Mouse (Mus musculus) myocyte (in vitro differentiated cells): ENCODE measurements around the gene Ccdc73.
"Not testable (repeated sequence)": the region's sequence is repeated elsewhere in the genome, so short reads cannot be mapped to it uniquely, and the experiment has no call there.

ENCODE experiments used
- CEBPB ChIP-seq: IDR thresholded peaks from 2 replicates; pipeline ENCODE4 v1.6.1; 2011; ENCODE audit warnings: mild to moderate bottlenecking, moderate library complexity; ENCODE audit not compliant: poor library complexity, insufficient read depth, severe bottlenecking
- E2F4 ChIP-seq: IDR thresholded peaks from one replicate; pipeline ENCODE4 v1.6.1; 2011; ENCODE audit warnings: mild to moderate bottlenecking, control low read depth, moderate library complexity; ENCODE audit not compliant: insufficient read depth
- MAX ChIP-seq: IDR thresholded peaks from one replicate; pipeline ENCODE4 v1.6.1; 2011; ENCODE audit warnings: low read depth, mild to moderate bottlenecking, control low read depth
- MYOD1 ChIP-seq, 3 experiments: IDR thresholded peaks; one replicate each; pipeline ENCODE4 v1.6.1; 2011; ENCODE audit warnings: control low read depth in 2 of 3, low read depth in 2 of 3, mild to moderate bottlenecking in 2 of 3, moderate library complexity in 1 of 3; ENCODE audit not compliant: insufficient read length in 2 of 3, control insufficient read depth in 1 of 3
- MYOG ChIP-seq, 3 experiments: IDR thresholded peaks; one replicate each; pipeline ENCODE4 v1.6.1; 2011; ENCODE audit warnings: control low read depth in 2 of 3, low read depth in 2 of 3, mild to moderate bottlenecking in 2 of 3; ENCODE audit not compliant: insufficient read length in 2 of 3, control insufficient read depth in 1 of 3, insufficient read depth in 1 of 3
- POLR2A ChIP-seq: IDR thresholded peaks from one replicate; pipeline ENCODE4 v1.6.1; 2011; ENCODE audit warnings: low read depth, mild to moderate bottlenecking, control low read depth, moderate library complexity; ENCODE audit not compliant: insufficient read length
- POLR2AphosphoS2 ChIP-seq: IDR thresholded peaks from one replicate; pipeline ENCODE4 v1.6.1; 2011; ENCODE audit warnings: low read depth, control low read depth; ENCODE audit not compliant: insufficient read length
- SRF ChIP-seq: IDR thresholded peaks from one replicate; pipeline ENCODE4 v1.6.1; 2011; ENCODE audit warnings: low read depth; ENCODE audit not compliant: control insufficient read depth, insufficient read length
- TCF12 ChIP-seq: IDR thresholded peaks from one replicate; pipeline ENCODE4 v1.6.1; 2011; ENCODE audit warnings: mild to moderate bottlenecking, control low read depth; ENCODE audit not compliant: poor library complexity, insufficient read depth, severe bottlenecking
- TCF3 ChIP-seq: IDR thresholded peaks from one replicate; pipeline ENCODE4 v1.6.1; 2011; ENCODE audit warnings: low read depth, control low read depth; ENCODE audit not compliant: insufficient read length
- USF1 ChIP-seq: IDR thresholded peaks from one replicate; pipeline ENCODE4 v1.6.1; 2011; ENCODE audit warnings: low read depth, mild to moderate bottlenecking, control low read depth, moderate library complexity

GRCm38 (mm10) chr2:104818763-104819162 is 48.8 kb upstream of the Ccdc73 start:
- TF ChIP-seq CEBPB; POLR2A; MAX; SRF; E2F4; POLR2AphosphoS2; MYOD1 (IDR thresholded peaks at IDR 0.05; ENCODE audit: control insufficient read depth in 1 of 3, insufficient read length in 2 of 3, low read depth in 2 of 3); USF1; TCF12; TCF3; MYOG (IDR thresholded peaks at IDR 0.05; ENCODE audit: control insufficient read depth in 1 of 3, insufficient read depth in 1 of 3, insufficient read length in 2 of 3, low read depth in 2 of 3): not testable (repeated sequence)
